ENCODE assay signal across 8 mouse cellular contexts in genomic region chr7:45459564-45460140, GRCm38 (mm10). TPM values are rescaled to one million over a fixed set of nuclear protein-coding genes. Genes with fewer than 3 reads are reported as not detected.
DNase-seq lines count a peak whose midpoint lies in the region; ATAC-seq lines count a peak whose summit lies in the region.

Ftl1 (minus strand) TSS chr7:45459884.

- ATAC-seq in megakaryocyte progenitor cell, adult 5-6 weeks (replicated peaks; ENCODE audit: poor library complexity), result peak; percentile 79

- DNase-seq in adipocyte (ENCODE audit: low spot score), result peak; percentile 97
- peak; percentile 99 for DNase-seq in embryo, embryonic 10 days (ENCODE audit: low spot score)
- DNase-seq in gastrocnemius, postnatal 10 days, result peak; percentile 90
- peak; percentile 97 for DNase-seq in induced T-regulatory cell, adult 2 months (ENCODE audit: low read depth)
- DNase-seq in left cerebral cortex, adult 9 months (ENCODE audit: low spot score in 2 of 2), result peak; percentile 95 to 98
- DNase-seq in right cerebral cortex, postnatal 14 days, result peak; percentile 95
- DNase-seq in urinary bladder, postnatal 36 days (ENCODE audit: low spot score in 2 of 2), result peak; percentile 91 to 97

RNA-seq across cellular contexts. Expression of gene Ftl1, which starts in this region (rescaled TPM):
- 100 to 1,000 TPM; 173 to 194 TPM for total RNA-seq in gastrocnemius, postnatal 10 days (2021)
- total RNA-seq in megakaryocyte progenitor cell, adult 5-6 weeks (2015), result 1,479 and 1,608 TPM in 2 replicates
- total RNA-seq in megakaryocyte progenitor cell, adult 5-6 weeks (2017), result 770 and 961 TPM in 2 replicates

Comparison
In these comparisons a context has a peak if more than half of its experiments do, and no peak if none do; other contexts are left out.
1. Peak in every context shown above with its lines: DNase-seq and ATAC-seq.